Mouse (Mus musculus) stomach, embryonic 16.5 days (tissue): Measurements from ENCODE around the gene Mapkapk3. TPM values are rescaled to one million over a fixed set of nuclear protein-coding genes. Genes with fewer than 3 reads are reported as not detected.
A peak's percentile ranks its signal among the peaks of the same experiment; 100 is the strongest.

Source experiments
- ATAC-seq: fragments of 200-750 bp; cut with Nextera tagmentation; 2 replicates; pipeline ENCODE4 v1.8.0; 2017; ENCODE audit warnings: moderate number of reproducible peaks, moderate TSS enrichment; ENCODE audit not compliant: insufficient read depth, low FRiP score
- H3K27ac ChIP-seq: fragments of 300-500 bp; sonication (generic); 2 replicates; pipeline ENCODE4 v1.5.1; 2014; ENCODE audit warnings: low read length
- H3K27me3 ChIP-seq: fragments of 300-500 bp; sonication (generic); 2 replicates; pipeline ENCODE4 v1.6.1; 2014; ENCODE audit warnings: low read length, control low read depth, mixed read lengths; ENCODE audit not compliant: control insufficient read depth, insufficient read depth
- H3K36me3 ChIP-seq: fragments of 300-500 bp; sonication (generic); 2 replicates; pipeline ENCODE4 v1.6.1; 2014; ENCODE audit warnings: low read length; ENCODE audit not compliant: control insufficient read depth, insufficient read depth
- H3K4me1 ChIP-seq: fragments of 300-500 bp; sonication (generic); 2 replicates; pipeline ENCODE4 v1.6.1; 2014; ENCODE audit warnings: low read length, control low read depth, mixed read lengths; ENCODE audit not compliant: control insufficient read depth, insufficient read depth
- H3K4me2 ChIP-seq: fragments of 300-500 bp; sonication (generic); 2 replicates; pipeline ENCODE4 v1.6.1; 2014; ENCODE audit warnings: low read depth, low read length, mixed read lengths
- H3K4me3 ChIP-seq: fragments of 300-500 bp; sonication (generic); replicated peaks from 2 replicates; pipeline ENCODE4 v1.5.1; 2014; ENCODE audit warnings: mild to moderate bottlenecking, low read length
- H3K9ac ChIP-seq: fragments of 300-500 bp; sonication (generic); 2 replicates; pipeline ENCODE4 v1.6.1; 2014; ENCODE audit warnings: low read length
- H3K9me3 ChIP-seq: fragments of 300-500 bp; sonication (generic); replicated peaks from 2 replicates; pipeline ENCODE4 v1.6.1; 2016; ENCODE audit warnings: low read length, control low read depth; ENCODE audit not compliant: control insufficient read depth
- WGBS: fragments of 180-500 bp; shearing (Covaris S2); extraction: QIAGEN DNeasy Blood & Tissue Kit; methylation state at CpG from one replicate; pipeline ENCODE4 v1.1.7; 2014; 5-methylcytosine and 5-hydroxymethylcytosine counted together
- polyA plus RNA-seq: library from polyadenylated mRNA; unstranded; fragments of >200 nt; fragmentation: Nextera tagmentation; extraction: Ambion mirVana; gene quantifications from 2 replicates; pipeline ENCODE4 v1.2.1, GENCODE M21; 2015

Gene Mapkapk3
- polyA plus RNA-seq, 1 experiment from 2014 or later: 41.2 TPM

- no peaks in the 10 kb centered on the region for H3K9me3 ChIP-seq
- H3K4me3 ChIP-seq: peak overlapping the region; percentile 47
- peak; percentile 73 for ATAC-seq
- H3K4me2 ChIP-seq: peak overlapping the region; percentile 59
- peak overlapping the region; percentile 76 for H3K9ac ChIP-seq
- 22% methylated on average over 8 of the region's 8 CpGs for WGBS
- H3K27me3 ChIP-seq: no peaks in the 10 kb centered on the region
- no peaks in the 10 kb centered on the region for H3K36me3 ChIP-seq
- H3K27ac ChIP-seq: peak overlapping the region; percentile 96
- H3K4me1 ChIP-seq: peaks cover 6% of the 10 kb centered on the region; the same call in 1 of the 2 replicates
These were observed 966 bp downstream of the Mapkapk3 start for GRCm38 (mm10) chr9:107288711-107289110.

DNA sequence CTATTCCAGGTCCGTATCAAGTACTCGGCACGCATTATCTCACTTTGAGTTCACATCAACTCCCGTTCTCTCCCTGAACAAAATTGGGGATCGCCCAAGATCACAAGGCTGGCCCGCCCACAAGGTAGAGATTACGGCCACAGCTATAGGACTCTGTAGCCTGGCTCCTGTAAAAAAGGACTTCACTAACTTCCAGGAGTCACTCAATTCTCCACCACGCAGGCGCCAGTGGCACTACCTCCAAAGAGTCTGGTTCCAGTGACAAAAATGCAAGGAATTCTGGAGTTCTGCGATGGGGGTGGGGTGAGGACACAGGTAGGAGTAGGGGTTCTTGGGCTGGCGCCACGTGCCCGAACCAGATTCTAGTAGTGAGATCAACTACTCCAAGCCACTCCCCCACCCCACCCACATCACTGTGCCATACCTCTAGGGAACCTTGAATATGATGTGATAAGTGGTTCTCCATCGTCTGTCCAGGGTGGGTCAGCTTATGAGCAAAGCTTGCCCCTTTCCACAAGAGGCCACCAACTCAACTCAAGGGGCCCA is 1.5 kb downstream of the Mapkapk3 start:
- H3K27ac ChIP-seq: peak overlapping the region; percentile 96
- H3K9ac ChIP-seq: no peak overlapping the region
- 83% methylated on average over 14 of the region's 14 CpGs for WGBS
- no peaks in the 10 kb centered on the region for H3K27me3 ChIP-seq
- no peaks in the 10 kb centered on the region for H3K36me3 ChIP-seq
- ATAC-seq: no peak
- peak overlapping the region; percentile 59 for H3K4me2 ChIP-seq
- no peaks in the 10 kb centered on the region for H3K9me3 ChIP-seq
- H3K4me1 ChIP-seq: peaks cover 6% of the 10 kb centered on the region; the same call in 1 of the 2 replicates
- H3K4me3 ChIP-seq: peak overlapping the region; percentile 47

DNA sequence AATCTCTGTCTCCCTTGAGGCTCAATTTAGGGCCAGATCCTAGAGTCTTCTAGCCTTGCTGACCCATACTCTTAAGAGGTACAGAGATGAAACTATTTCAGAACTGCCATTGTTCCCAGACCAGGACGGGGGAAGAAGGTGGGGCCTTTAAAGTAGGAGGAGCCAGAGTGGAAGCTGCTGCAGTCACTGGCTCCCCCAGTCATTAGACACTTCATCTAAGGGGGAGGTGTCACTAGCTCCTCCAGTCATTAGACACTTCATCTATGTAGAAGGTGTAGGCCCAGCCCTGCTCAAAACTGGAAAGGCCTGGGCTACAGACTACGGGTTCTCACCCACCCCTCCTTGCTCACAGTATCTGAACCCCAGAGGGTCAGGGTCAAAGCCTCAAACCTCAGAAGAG is 2.4 kb downstream of the Mapkapk3 start:
- 0 out of 2 replicates have a peak overlapping the region, but pooled peaks have one; percentile 21 for H3K9ac ChIP-seq
- peak overlapping the region; percentile 59 for H3K4me2 ChIP-seq
- peak overlapping the region; percentile 96; the same call in 1 of the 2 replicates for H3K27ac ChIP-seq
- H3K4me3 ChIP-seq: no peak overlapping the region
- no peaks in the 10 kb centered on the region for H3K9me3 ChIP-seq
- no peaks in the 10 kb centered on the region for H3K27me3 ChIP-seq
- 57% methylated on average over 2 of the region's 2 CpGs for WGBS
- no peaks in the 10 kb centered on the region for H3K36me3 ChIP-seq
- ATAC-seq: no peak
- peaks cover 6% of the 10 kb centered on the region; the same call in 1 of the 2 replicates for H3K4me1 ChIP-seq

DNA sequence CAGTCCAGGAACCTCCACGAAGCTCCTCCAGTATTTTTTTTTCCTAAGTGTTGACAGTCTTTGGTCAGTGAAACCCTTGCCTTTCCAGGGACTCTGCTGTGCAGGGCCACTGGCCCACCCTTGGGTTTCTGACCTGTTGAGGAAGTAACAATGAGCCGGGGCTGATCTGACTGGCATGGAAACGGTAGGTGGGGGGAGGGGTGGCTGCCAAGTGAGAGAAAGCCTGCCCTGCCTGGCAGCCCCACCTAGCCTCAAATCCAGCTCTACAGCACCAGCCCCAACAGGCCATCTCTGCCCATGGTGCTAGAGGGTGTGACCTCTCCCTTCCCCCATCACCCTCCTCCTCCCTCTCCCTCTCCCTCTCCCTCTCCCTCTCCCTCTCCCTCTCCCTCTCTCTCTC is 4.7 kb downstream of the Mapkapk3 start:
- H3K4me2 ChIP-seq: no peak overlapping the region

DNA sequence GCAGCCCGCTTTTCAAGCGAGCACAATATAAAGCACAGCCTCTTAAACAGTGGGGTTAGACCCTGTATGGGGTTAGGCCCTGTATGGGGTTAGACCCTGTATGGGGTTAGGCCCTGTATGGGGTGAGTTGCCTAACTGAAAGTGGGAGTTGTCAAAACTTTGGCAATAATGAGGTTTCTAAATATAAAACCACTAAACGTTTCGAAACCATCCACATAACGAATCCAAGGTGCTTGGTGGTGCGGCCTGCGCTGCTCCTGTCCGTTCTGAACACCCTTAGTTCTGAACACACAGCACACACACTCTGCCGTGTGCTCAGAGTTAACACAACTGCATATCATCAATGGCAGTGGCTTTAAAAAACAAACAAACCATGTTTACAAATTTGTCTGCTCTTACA is 6.7 kb downstream of the Mapkapk3 start:
- H3K9ac ChIP-seq: no peak overlapping the region
- H3K27ac ChIP-seq: no peak overlapping the region
- no peaks in the 10 kb centered on the region for H3K9me3 ChIP-seq
- H3K36me3 ChIP-seq: no peaks in the 10 kb centered on the region
- peaks cover 25% of the 10 kb centered on the region for H3K4me1 ChIP-seq
- 84% methylated on average over 9 of the region's 9 CpGs for WGBS
- no peak overlapping the region for H3K4me2 ChIP-seq
- no peak overlapping the region for H3K4me3 ChIP-seq
- H3K27me3 ChIP-seq: no peaks in the 10 kb centered on the region
- ATAC-seq: no peak

More for the DNA sequence above, 4.7 kb downstream of the Mapkapk3 start:
- Histone ChIP-seq H3K27me3 (no peaks in the 10 kb centered on the region), H3K4me3 (no peak overlapping the region), H3K4me1 (peaks cover 9% of the 10 kb centered on the region; the same call in 1 of the 2 replicates), H3K27ac (peak overlapping the region; percentile 89), H3K9ac (no peak overlapping the region), H3K36me3 (no peaks in the 10 kb centered on the region), H3K9me3 (no peaks in the 10 kb centered on the region)
- ATAC-seq: peak; percentile 16; the same call in 1 of the 2 replicates
- 13% methylated on average over 3 of the region's 3 CpGs for WGBS

DNA sequence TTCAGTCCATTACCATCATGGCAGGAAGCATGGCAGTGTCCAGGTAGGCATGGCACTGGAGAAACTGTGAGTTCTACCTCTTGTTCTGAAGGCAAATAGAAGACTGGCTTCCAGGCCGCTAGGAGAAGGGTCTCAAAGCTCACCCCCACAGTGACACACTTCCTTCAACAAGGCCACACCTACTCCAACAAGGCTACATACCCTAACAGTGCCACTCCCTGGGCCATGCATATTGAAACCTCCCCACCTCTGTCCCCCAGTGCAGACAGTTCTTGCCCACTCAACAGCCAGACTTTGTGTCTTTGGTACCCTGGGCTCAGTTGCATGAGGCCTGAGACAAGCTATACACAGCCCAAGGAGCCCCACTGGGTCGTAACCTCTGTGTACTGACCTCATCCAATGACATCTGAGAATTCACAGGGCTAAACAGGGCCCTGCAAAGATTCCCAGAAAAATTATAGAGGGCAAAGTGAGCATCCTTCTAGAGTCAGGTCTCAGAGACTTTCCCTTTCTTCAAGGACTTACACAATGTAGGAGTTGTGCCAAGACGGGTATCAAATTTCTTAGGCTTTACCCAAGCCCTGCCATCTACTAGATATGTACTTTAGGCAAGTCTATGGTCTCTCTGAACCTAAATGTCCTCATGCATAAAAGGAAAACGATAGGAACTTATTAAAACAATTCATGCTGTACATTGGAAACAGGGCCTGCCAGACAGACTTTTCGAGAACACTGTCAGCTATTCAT is 8.3 kb downstream of the Mapkapk3 start:
- Histone ChIP-seq H3K27me3 (no peaks in the 10 kb centered on the region), H3K4me3 (no peak overlapping the region), H3K27ac (no peak overlapping the region), H3K4me1 (peaks cover 25% of the 10 kb centered on the region), H3K4me2 (no peak overlapping the region), H3K36me3 (no peaks in the 10 kb centered on the region), H3K9ac (no peak overlapping the region), H3K9me3 (no peaks in the 10 kb centered on the region)
- WGBS: 89% methylated on average over 5 of the region's 5 CpGs
- ATAC-seq: no peak

DNA sequence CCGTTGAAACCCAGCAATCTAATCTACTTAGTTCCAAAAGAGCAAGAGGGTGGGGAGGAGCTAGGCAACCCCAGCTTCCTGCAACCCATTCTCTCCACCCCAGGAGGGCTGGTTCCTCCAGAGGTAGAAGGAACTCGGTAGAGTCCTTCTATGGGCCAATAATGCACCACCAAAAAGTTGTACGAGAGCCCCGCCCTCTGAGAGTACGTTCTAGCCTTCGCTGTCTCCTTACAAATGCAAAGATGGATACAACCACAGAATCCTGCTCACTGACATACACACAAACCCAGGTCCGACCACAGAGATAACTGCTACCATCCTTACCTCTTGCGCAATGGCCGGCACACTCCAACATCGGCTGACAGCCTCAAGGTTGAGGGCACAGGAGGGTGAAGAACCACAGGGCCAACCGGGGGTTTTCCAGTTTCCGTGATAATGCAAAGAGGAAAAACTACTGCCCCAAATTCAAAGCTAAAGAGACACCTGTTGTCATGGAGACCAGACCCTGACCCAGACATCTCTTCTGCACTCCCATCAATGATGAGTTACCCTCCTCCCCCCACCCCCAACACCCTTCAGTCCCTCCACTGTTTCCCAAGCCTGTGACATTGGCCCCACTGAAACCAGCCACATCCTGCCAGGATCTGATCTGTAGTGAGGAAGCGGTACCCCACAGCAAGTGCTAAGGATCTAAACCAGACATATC is 9.2 kb downstream of the Mapkapk3 start:
- H3K9me3 ChIP-seq: no peaks in the 10 kb centered on the region
- H3K36me3 ChIP-seq: no peaks in the 10 kb centered on the region
- peaks cover 25% of the 10 kb centered on the region for H3K4me1 ChIP-seq
- peak overlapping the region; percentile 22 for H3K4me3 ChIP-seq
- peak overlapping the region; percentile 36 for H3K4me2 ChIP-seq
- H3K27ac ChIP-seq: peak overlapping the region; percentile 94
- WGBS: 45% methylated on average over 13 of the region's 13 CpGs
- peak overlapping the region; percentile 61 for H3K9ac ChIP-seq
- H3K27me3 ChIP-seq: no peaks in the 10 kb centered on the region
- ATAC-seq: peak; percentile 35; the same call in 1 of the 2 replicates

DNA sequence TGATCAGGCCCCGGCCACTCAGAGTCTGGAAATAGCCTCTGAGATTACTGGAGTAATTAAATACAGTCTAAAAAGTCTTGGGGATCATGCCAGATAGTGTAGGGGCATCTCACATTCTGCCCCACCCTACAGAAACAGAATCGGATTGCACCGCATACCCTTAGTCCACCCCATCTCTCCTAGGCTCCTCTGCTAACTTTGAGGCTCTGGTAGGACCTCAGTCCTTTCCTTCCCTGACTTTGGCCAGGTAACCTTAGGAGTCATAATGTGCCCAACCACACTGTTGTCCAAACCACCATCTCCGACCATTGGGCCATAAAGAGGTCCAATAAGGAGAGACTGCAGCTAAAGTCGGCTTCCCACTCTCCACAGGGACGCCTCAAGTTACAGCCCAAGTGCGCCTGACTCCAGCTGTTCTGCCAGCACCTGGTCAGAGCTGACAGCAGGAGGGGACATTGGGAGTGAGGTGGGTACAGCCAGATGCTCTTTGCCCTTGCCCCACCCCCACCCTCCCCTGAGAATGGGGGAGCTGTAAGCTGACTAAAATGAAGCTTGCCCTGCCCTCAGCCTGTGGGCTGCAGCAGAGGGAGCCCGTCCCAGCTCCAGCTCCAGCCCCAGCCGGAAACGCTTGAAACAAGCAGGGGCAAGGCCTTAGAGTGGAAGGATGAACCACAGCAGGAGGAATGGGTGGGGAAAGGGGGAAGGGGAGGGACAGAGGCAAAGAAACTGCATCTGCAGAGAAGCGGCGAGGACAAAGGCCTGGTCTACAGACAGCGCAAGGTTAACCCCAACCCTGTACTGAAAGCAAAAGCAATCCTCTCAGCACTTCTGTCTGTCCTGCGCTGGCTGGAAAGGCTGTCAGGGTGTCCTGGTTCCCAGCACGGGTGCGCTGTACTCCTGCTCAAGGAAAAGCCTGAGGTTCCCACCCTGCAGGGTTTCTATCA is 10.0 kb downstream of the Mapkapk3 start:
- H3K4me3 ChIP-seq: peak overlapping the region; percentile 22
- 21% methylated on average over 16 of the region's 16 CpGs for WGBS

More for the DNA sequence above, 10.0 kb downstream of the Mapkapk3 start:
- Histone ChIP-seq H3K4me1 (peaks cover 25% of the 10 kb centered on the region), H3K9ac (peak overlapping the region; percentile 61), H3K4me2 (peak overlapping the region; percentile 36), H3K36me3 (no peaks in the 10 kb centered on the region), H3K9me3 (no peaks in the 10 kb centered on the region), H3K27me3 (no peaks in the 10 kb centered on the region), H3K27ac (peak overlapping the region; percentile 94)
- peak; percentile 56 for ATAC-seq
